Mouse (Mus musculus) naive thymus-derived CD4-positive, alpha-beta T cell, adult 5 months (primary cell): Measurements from ENCODE around the gene Cib4. TPM values are rescaled to one million over a fixed set of nuclear protein-coding genes. Genes with fewer than 3 reads are reported as not detected.

ENCODE experiments used
- polyA plus RNA-seq: library from polyadenylated mRNA; unstranded; fragments of 100-300 nt; shearing (Covaris generic); gene quantifications from one replicate; pipeline ENCODE4 v1.2.1, GENCODE M21; 2017

Cib4 gene
- not detected for polyA plus RNA-seq

DNA sequence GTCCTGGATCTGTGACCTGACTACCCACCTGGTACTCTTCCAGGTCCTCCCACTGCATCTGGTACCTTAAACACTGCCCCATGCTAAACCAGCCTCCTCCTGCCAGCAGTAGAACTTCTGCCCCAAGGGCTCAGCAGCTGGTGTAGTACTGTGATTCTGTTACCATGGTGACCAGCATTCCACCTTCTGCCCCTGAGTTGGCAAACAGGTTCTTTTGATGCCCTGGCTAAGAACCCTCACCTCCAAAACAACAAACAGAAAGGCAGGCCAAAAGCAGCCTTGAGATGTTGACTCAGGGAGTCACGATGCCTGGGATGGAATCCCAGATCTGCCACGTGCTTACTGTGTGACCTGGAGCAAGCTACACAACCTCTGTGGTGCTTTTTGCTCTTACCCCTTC lies at the start of gene Cib4:
Gene Cib4 (minus strand): TSS at position 139 of the 400 bp plus-strand sequence.

DNA sequence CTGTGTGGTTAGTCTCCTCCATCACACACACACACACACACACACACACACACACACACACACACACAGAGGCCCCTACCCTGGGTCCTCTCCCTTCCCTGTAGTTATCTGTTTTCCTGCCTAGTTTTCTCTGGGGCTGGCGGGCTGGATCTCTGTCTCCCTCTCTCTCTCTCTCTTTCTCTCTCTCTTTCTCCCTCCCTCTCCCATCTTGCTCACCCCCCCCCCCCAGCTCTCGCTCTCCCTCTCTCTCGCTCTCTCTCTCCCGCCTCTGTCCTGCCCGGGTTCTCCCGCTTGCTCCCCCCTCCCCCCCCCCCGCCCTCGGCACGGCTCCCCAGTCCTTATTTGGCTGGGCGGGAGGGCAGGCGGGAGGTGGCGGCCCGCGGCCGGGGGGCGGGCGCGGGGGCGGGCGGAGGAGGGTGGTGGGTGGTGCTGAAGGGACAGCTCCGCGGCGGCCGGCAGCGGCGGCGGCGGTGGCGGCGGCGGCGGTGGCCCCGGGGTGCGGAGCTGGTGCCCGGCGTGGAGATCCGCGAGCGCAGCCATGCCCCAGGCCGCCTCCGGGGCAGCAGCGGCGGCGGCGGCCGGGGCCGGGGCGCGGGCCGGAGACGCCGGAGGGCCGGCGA lies 42.2 kb upstream of the Cib4 start, which contains the start of gene Kcnk3:
Gene Kcnk3 (plus strand): TSS at position 490 of the 620 bp plus-strand sequence.

DNA sequence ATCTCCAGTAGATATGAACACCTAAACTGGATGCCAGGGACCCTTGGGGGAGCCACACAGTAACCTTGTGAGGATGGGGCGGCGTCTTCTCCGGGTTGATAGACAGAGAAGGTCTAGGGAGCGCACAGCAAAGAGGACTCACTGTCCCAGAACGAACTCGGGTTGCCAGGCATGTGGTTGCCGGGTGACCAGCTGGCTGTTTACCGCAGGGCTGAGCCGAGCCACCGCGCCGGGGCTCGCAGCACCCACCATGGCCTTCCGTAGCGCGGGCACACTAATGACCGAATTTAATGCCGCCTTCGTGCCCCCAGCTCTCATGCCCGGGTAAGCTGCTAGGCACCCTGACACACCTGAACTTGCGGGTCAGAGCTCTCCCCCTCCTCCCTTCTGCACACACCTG lies 79.8 kb downstream of the Cib4 start, which contains the start of gene 1700001C02Rik:
Gene 1700001C02Rik (plus strand): TSS at position 187 of the 400 bp plus-strand sequence.

DNA sequence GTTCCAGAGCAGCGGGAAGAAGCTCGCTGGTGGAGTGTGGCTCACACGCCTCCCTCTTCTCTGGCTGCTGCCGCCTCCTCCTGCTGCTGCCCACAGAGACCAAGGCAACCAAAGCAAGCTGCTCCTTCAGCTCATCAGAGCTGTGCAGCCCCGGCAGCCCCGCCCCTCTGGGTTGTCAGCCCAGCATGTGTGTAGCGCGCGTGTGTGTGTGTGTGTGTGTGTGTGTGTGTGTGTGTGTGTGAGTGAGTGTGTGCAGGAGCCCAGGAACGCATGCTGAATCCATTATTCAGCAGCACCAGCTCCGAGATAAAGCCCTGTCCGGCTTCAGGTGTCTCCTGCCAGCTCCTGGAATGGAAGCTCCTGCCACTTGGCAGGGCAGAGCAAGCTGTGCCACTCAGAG lies 83.8 kb downstream of the Cib4 start, which contains the start of gene Otof:
Gene Otof (minus strand): TSS at position 112 of the 400 bp plus-strand sequence.

Other genes with a start within 250 kb of the Cib4 start
- gene Otof, start 83.9 kb downstream of the Cib4 start, polyA plus RNA-seq: not detected
- not detected for gene 1700001C02Rik, start 79.8 kb downstream of the Cib4 start, polyA plus RNA-seq
- not detected for gene Kcnk3, start 42.3 kb upstream of the Cib4 start, polyA plus RNA-seq
- gene Slc35f6, start 102.1 kb upstream of the Cib4 start, polyA plus RNA-seq: 61.1 TPM
- 338 TPM for gene Cenpa, start 120.9 kb upstream of the Cib4 start, polyA plus RNA-seq
- gene Dpysl5, start 165.7 kb upstream of the Cib4 start, polyA plus RNA-seq: not detected